Mouse (Mus musculus) MEL (cell line): ENCODE measurements around the gene Maml3.

ENCODE experiments used
- CHD2 ChIP-seq: IDR thresholded peaks from 2 replicates; pipeline ENCODE4 v1.6.1; 2011; ENCODE audit warnings: low read length, improper control_type of control experiment
- EP300 ChIP-seq, 2 experiments: IDR thresholded peaks; 2 replicates each; pipeline ENCODE4 v1.6.1; 2011; ENCODE audit warnings: improper control_type of control experiment in 2 of 2, low read length in 2 of 2, low read depth in 1 of 2, mild to moderate bottlenecking in 1 of 2
- ETS1 ChIP-seq: IDR thresholded peaks from 2 replicates; pipeline ENCODE4 v1.6.1; 2012; ENCODE audit warnings: low read depth, mild to moderate bottlenecking, inconsistent platforms, low read length, improper control_type of control experiment, moderate library complexity
- HCFC1 ChIP-seq: IDR thresholded peaks from 2 replicates; pipeline ENCODE4 v1.6.1; 2012; ENCODE audit warnings: low read depth, mild to moderate bottlenecking, inconsistent platforms, low read length, improper control_type of control experiment, moderate library complexity
- MYB ChIP-seq: IDR thresholded peaks from 2 replicates; pipeline ENCODE4 v1.6.1; 2011; ENCODE audit warnings: mild to moderate bottlenecking, low read depth, low read length, improper control_type of control experiment
- NRF1 ChIP-seq: IDR thresholded peaks from 2 replicates; pipeline ENCODE4 v1.6.1; 2014; ENCODE audit warnings: low read depth, mild to moderate bottlenecking, inconsistent platforms, low read length, improper control_type of control experiment, moderate library complexity; ENCODE audit not compliant: poor library complexity, insufficient read depth, severe bottlenecking
- RCOR1 ChIP-seq: IDR thresholded peaks from 2 replicates; pipeline ENCODE4 v1.6.1; 2012; ENCODE audit warnings: low read depth, mild to moderate bottlenecking, inconsistent platforms, low read length, improper control_type of control experiment
- SMC3 ChIP-seq: IDR thresholded peaks from 2 replicates; pipeline ENCODE4 v1.6.1; 2011; ENCODE audit warnings: low read depth, low read length, improper control_type of control experiment

- TF ChIP-seq EP300 (IDR thresholded peaks at IDR 0.05; ENCODE audit: low read depth in 1 of 2, low read length in 2 of 2) (no peak), CHD2 (no peak), MYB (no peak), ETS1 (no peak), SMC3 (no peak), HCFC1 (no peak), RCOR1 (no peak), NRF1 (no peak)
Observed at GRCm38 (mm10) chr3:51652701-51653100, 452.2 kb downstream of the Maml3 start.
